Mouse (Mus musculus) liver, postnatal 0 days (tissue): ENCODE results near the gene Alkbh1. TPM values are rescaled to one million over a fixed set of nuclear protein-coding genes. Genes with fewer than 3 reads are reported as not detected.
"Not testable (repeated sequence)": the region's sequence is repeated elsewhere in the genome, so short reads cannot be mapped to it uniquely, and the experiment has no call there.

Source experiments
- ATAC-seq: fragments of 200-750 bp; cut with Nextera tagmentation; 2 replicates; pipeline ENCODE4 v1.8.0; 2017; ENCODE audit warnings: mild to moderate bottlenecking, moderate library complexity
- DNase-seq: peaks from one replicate; pipeline ENCODE4 v3.0.0-alpha.2; 2016
- H3K27ac ChIP-seq: fragments of 300-500 bp; sonication (generic); 2 replicates; pipeline ENCODE4 v1.5.1; 2014; ENCODE audit warnings: antibody characterized with exemption, moderate library complexity, mild to moderate bottlenecking, low read depth
- H3K27me3 ChIP-seq: fragments of 300-500 bp; sonication (generic); 2 replicates; pipeline ENCODE4 v1.6.1; 2014; ENCODE audit warnings: low read length, control low read depth, mixed read lengths; ENCODE audit not compliant: insufficient read depth
- H3K36me3 ChIP-seq: fragments of 300-500 bp; sonication (generic); replicated peaks from 2 replicates; pipeline ENCODE4 v1.6.1; 2014; ENCODE audit warnings: mild to moderate bottlenecking, control low read depth, low read length, moderate library complexity, mixed read lengths; ENCODE audit not compliant: insufficient read depth
- H3K4me1 ChIP-seq: fragments of 300-500 bp; sonication (generic); 2 replicates; pipeline ENCODE4 v1.6.1; 2014; ENCODE audit warnings: antibody characterized with exemption, mild to moderate bottlenecking, control low read depth; ENCODE audit not compliant: insufficient read depth
- H3K4me2 ChIP-seq: fragments of 300-500 bp; sonication (generic); 2 replicates; pipeline ENCODE4 v1.6.1; 2014; ENCODE audit warnings: low read depth, mild to moderate bottlenecking, low read length, moderate library complexity, mixed read lengths
- H3K4me3 ChIP-seq: fragments of 300-500 bp; sonication (generic); 2 replicates; pipeline ENCODE4 v1.5.1; 2014; ENCODE audit warnings: low read depth, low read length
- H3K9ac ChIP-seq: fragments of 300-500 bp; sonication (generic); replicated peaks from 2 replicates; pipeline ENCODE4 v1.6.1; 2014; ENCODE audit warnings: mild to moderate bottlenecking, moderate library complexity
- H3K9me3 ChIP-seq: fragments of 300-500 bp; sonication (generic); 2 replicates; pipeline ENCODE4 v1.6.1; 2016; ENCODE audit warnings: mild to moderate bottlenecking, control low read depth, low read length, mixed read lengths
- CTCF ChIP-seq: sonication (generic); IDR thresholded peaks from 2 replicates; pipeline ENCODE4 v1.5.1; 2016; ENCODE audit warnings: antibody characterized with exemption, low read depth
- EP300 ChIP-seq: IDR thresholded peaks from 2 replicates; pipeline ENCODE4 v1.6.1; 2016; ENCODE audit warnings: antibody characterized with exemption, low read depth, mild to moderate bottlenecking
- WGBS: fragments of 180-500 bp; shearing (Covaris S2); extraction: QIAGEN DNeasy Blood & Tissue Kit; methylation state at CpG from one replicate; pipeline ENCODE4 v1.1.7; 2014; ENCODE audit not compliant: insufficient replicate concordance; 5-methylcytosine and 5-hydroxymethylcytosine counted together
- polyA plus RNA-seq: library from polyadenylated mRNA; unstranded; fragments of >200 nt; fragmentation: Nextera tagmentation; extraction: Ambion mirVana; gene quantifications from 2 replicates; pipeline ENCODE4 v1.2.1, GENCODE M21; 2015

The Alkbh1 gene
- polyA plus RNA-seq = 10.1 and 13.1 TPM in 2 replicates

GRCm38 (mm10) chr12:87443700-87444122, at the start of gene Alkbh1, which contains the start of gene Slirp:
Gene Alkbh1 (minus strand): TSS chr12:87444017.
Gene Slirp (plus strand): TSS chr12:87443896.
- Histone ChIP-seq H3K4me2 (peak within 1 kb of the TSS; percentile 78), H3K9me3 (no peaks in the 10 kb centered on the region), H3K4me3 (peak within 1 kb of the TSS; percentile 92), H3K9ac (peak within 1 kb of the TSS; percentile 90), H3K36me3 (peaks cover 44% of the 10 kb centered on the region), H3K4me1 (peaks cover 22% of the 10 kb centered on the region), H3K27me3 (no peaks in the 10 kb centered on the region), H3K27ac (peak within 1 kb of the TSS; percentile 90)
- TF ChIP-seq CTCF (no peak), EP300 (peak; percentile 60; the same call in 1 of the 2 replicates)
- DNase-seq (peak; percentile 91), ATAC-seq (peak; percentile 91)
- WGBS = under 1% methylated on average over 28 of the region's 28 CpGs

GRCm38 (mm10) chr12:87488683-87489082, 44.9 kb upstream of the Alkbh1 start:
- not testable (repeated sequence) for H3K4me2 ChIP-seq, H3K9me3 ChIP-seq, H3K9ac ChIP-seq, H3K4me3 ChIP-seq, H3K4me1 ChIP-seq, H3K27ac ChIP-seq, ATAC-seq, DNase-seq, H3K27me3 ChIP-seq, H3K36me3 ChIP-seq
- 26% methylated on average over 2 of the region's 2 CpGs for WGBS

- ATAC-seq, H3K36me3 ChIP-seq, H3K4me2 ChIP-seq, H3K4me1 ChIP-seq, H3K9me3 ChIP-seq, H3K27me3 ChIP-seq, H3K27ac ChIP-seq, H3K9ac ChIP-seq, DNase-seq, H3K4me3 ChIP-seq: not testable (repeated sequence)
- WGBS = 77% methylated on average over 5 of the region's 5 CpGs
Measured at GRCm38 (mm10) chr12:87482482-87482881, 38.7 kb upstream of the Alkbh1 start.

- Histone ChIP-seq H3K27ac (no peak overlapping the region), H3K9ac (no peak overlapping the region), H3K27me3 (no peaks in the 10 kb centered on the region), H3K4me3 (no peak overlapping the region), H3K36me3 (no peaks in the 10 kb centered on the region), H3K9me3 (no peaks in the 10 kb centered on the region), H3K4me1 (peaks cover 15% of the 10 kb centered on the region), H3K4me2 (no peak overlapping the region)
- whole genome bisulfite sequencing = 66% methylated on average over 3 of the region's 3 CpGs
- TF ChIP-seq CTCF (no peak), EP300 (no peak)
- DNase-seq = no peak
- no peak for ATAC-seq
Measured at GRCm38 (mm10) chr12:87474756-87475155, 30.9 kb upstream of the Alkbh1 start.

- WGBS = 3% methylated on average over 44 of the region's 45 CpGs
- peak within 1 kb of the TSS; percentile 93 for H3K9ac ChIP-seq
- TF ChIP-seq CTCF (no peak), EP300 (peak; percentile 59; the same call in 1 of the 2 replicates)
- DNase-seq (peak; percentile 94), ATAC-seq (peak; percentile 97)
- peaks cover 9% of the 10 kb centered on the region for H3K36me3 ChIP-seq
- H3K27me3 ChIP-seq = no peaks in the 10 kb centered on the region
- H3K9me3 ChIP-seq = no peaks in the 10 kb centered on the region
- peak within 1 kb of the TSS; percentile 82 for H3K27ac ChIP-seq
- H3K4me2 ChIP-seq = peak within 1 kb of the TSS; percentile 78
- H3K4me3 ChIP-seq = peak within 1 kb of the TSS; percentile 77
- peaks cover 17% of the 10 kb centered on the region for H3K4me1 ChIP-seq
Measured at GRCm38 (mm10) chr12:87471964-87472786, 28.4 kb upstream of the Alkbh1 start, which contains the start of gene Snw1. Gene Snw1 (minus strand): TSS chr12:87472274.

- TF ChIP-seq CTCF = no peak
- TF ChIP-seq EP300 = no peak
- H3K4me1 ChIP-seq = peaks cover 17% of the 10 kb centered on the region
- peak overlapping the region; percentile 82 for H3K27ac ChIP-seq
- no peaks in the 10 kb centered on the region for H3K27me3 ChIP-seq
- H3K9me3 ChIP-seq = no peaks in the 10 kb centered on the region
- peak overlapping the region; percentile 78 for H3K4me2 ChIP-seq
- DNase-seq (no peak), ATAC-seq (no peak)
- peak overlapping the region; percentile 77 for H3K4me3 ChIP-seq
- WGBS = 1% methylated on average over 19 of the region's 19 CpGs
- peak overlapping the region; percentile 93 for H3K9ac ChIP-seq
- H3K36me3 ChIP-seq = peaks cover 14% of the 10 kb centered on the region
Measured at GRCm38 (mm10) chr12:87471421-87471963, 27.7 kb upstream of the Alkbh1 start.
